Mouse (Mus musculus) lung, postnatal 0 days (tissue): ENCODE data around the gene Crtc2. TPM values are rescaled to one million over a fixed set of nuclear protein-coding genes. Genes with fewer than 3 reads are reported as not detected.

ENCODE experiments used
- ATAC-seq: fragments of 200-750 bp; cut with Nextera tagmentation; 2 replicates; pipeline ENCODE4 v1.8.0; 2017; ENCODE audit warnings: moderate library complexity
- DNase-seq: peaks from one replicate; pipeline ENCODE4 v3.0.0-alpha.2; 2016; ENCODE audit warnings: low spot score
- H3K27ac ChIP-seq: fragments of 300-500 bp; sonication (generic); 2 replicates; pipeline ENCODE4 v1.5.1; 2014; ENCODE audit warnings: antibody characterized with exemption, mild to moderate bottlenecking, low read length, mixed read lengths
- H3K27me3 ChIP-seq: fragments of 300-500 bp; sonication (generic); replicated peaks from 2 replicates; pipeline ENCODE4 v1.6.1; 2014; ENCODE audit warnings: low read length, mixed read lengths; ENCODE audit not compliant: insufficient read depth
- H3K36me3 ChIP-seq: fragments of 300-500 bp; sonication (generic); 2 replicates; pipeline ENCODE4 v1.6.1; 2014; ENCODE audit warnings: low read length, mixed read lengths; ENCODE audit not compliant: insufficient read depth
- H3K4me1 ChIP-seq: fragments of 300-500 bp; sonication (generic); 2 replicates; pipeline ENCODE4 v1.6.1; 2014; ENCODE audit warnings: antibody characterized with exemption, low read depth, low read length, mixed read lengths; ENCODE audit not compliant: insufficient read depth
- H3K4me2 ChIP-seq: fragments of 300-500 bp; sonication (generic); replicated peaks from 2 replicates; pipeline ENCODE4 v1.6.1; 2014; ENCODE audit warnings: low read depth, mild to moderate bottlenecking, low read length, moderate library complexity, mixed read lengths
- H3K4me3 ChIP-seq: fragments of 300-500 bp; sonication (generic); 2 replicates; pipeline ENCODE4 v1.5.1; 2014; ENCODE audit warnings: low read depth, low read length
- H3K9ac ChIP-seq: fragments of 300-500 bp; sonication (generic); replicated peaks from 2 replicates; pipeline ENCODE4 v1.6.1; 2014; ENCODE audit warnings: low read depth, mild to moderate bottlenecking
- H3K9me3 ChIP-seq: fragments of 300-500 bp; sonication (generic); 2 replicates; pipeline ENCODE4 v1.6.1; 2016; ENCODE audit warnings: low read length, mixed read lengths
- CTCF ChIP-seq: IDR thresholded peaks from 2 replicates; pipeline ENCODE4 v1.5.1; 2016; ENCODE audit warnings: antibody characterized with exemption, mild to moderate bottlenecking
- EP300 ChIP-seq: IDR thresholded peaks from 2 replicates; pipeline ENCODE4 v1.6.1; 2016; ENCODE audit warnings: antibody characterized with exemption, mild to moderate bottlenecking, control low read depth
- WGBS: fragments of 180-500 bp; shearing (Covaris S2); extraction: QIAGEN DNeasy Blood & Tissue Kit; methylation state at CpG from one replicate; pipeline ENCODE4 v1.1.7; 2014; 5-methylcytosine and 5-hydroxymethylcytosine counted together
- polyA plus RNA-seq: library from polyadenylated mRNA; unstranded; fragments of >200 nt; fragmentation: Nextera tagmentation; extraction: Ambion mirVana; gene quantifications from 2 replicates; pipeline ENCODE4 v1.2.1, GENCODE M21; 2015

Gene Crtc2
- polyA plus RNA-seq, 1 experiment from 2014 or later: 16.2 TPM

DNA sequence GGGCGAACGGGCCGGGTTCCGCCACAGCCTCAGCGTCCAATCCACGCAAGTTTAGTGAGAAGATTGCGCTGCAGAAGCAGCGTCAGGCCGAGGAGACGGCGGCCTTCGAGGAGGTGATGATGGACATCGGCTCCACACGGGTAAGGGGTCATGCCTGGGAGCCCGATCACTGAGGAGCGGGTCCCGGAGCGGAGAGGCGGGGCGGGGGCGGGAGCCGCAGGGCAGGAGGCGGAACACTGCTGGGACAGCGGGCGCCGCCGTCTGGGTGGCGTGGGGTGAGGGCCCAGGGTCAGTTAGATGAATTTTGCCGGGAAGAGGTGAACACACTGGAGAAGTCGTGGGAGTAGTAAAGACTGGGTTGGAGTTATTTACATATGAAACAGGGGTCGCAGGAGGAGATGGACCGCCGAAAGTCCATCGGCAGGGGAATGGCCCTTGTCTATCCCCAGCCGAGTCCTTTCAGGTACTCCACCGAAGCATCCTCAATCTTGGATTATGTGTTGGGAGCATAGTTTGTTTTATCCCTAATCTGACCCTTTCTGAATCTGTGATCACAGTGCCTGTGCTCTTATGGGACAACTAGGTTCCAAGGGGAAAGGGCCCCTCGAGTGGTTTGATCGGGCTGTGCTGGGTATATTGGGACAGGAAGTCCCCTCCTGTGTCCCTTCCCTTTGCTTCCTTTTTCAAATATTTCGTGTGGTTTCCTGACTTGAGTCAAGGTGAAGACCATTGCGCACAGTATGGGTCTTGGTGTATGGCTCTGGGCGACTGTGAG is 643 bp downstream of the Crtc2 start:
- ATAC-seq: peak; percentile 75
- 2% methylated on average over 40 of the region's 41 CpGs for WGBS

DNA sequence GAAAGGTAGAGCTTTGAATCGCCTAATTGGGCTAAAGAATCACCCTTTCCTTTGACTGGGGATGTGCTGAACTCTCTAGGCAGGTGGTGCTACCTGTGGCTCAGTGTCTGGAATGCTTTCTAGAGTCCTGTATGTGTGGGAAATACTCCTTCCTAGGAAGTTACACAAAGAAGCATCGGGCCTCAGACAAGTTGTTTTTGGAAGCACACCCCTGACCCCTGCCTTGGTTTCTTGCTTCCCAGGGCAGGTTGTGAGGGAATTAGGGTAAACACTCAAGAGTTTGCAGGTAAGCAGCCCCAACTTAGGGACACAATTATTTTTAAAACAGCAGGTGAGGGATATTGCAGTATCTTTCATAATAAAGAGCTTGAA is 1.2 kb downstream of the Crtc2 start:
- peak overlapping the region; percentile 81 for H3K4me3 ChIP-seq
- H3K9me3 ChIP-seq: no peaks in the 10 kb centered on the region
- H3K4me1 ChIP-seq: peaks cover 8% of the 10 kb centered on the region; the same call in 1 of the 2 replicates
- 4% methylated on average over 2 of the region's 2 CpGs for WGBS
- 0 out of 2 replicates have a peak overlapping the region, but pooled peaks have one; percentile 90 for H3K27ac ChIP-seq
- no peak for TF ChIP-seq CTCF
- no peak for TF ChIP-seq EP300
- H3K4me2 ChIP-seq: peak overlapping the region; percentile 72
- ATAC-seq (no peak), DNase-seq (no peak)
- H3K36me3 ChIP-seq: peaks cover 14% of the 10 kb centered on the region
- peak overlapping the region; percentile 91 for H3K9ac ChIP-seq
- no peaks in the 10 kb centered on the region for H3K27me3 ChIP-seq

More for the DNA sequence above, 643 bp downstream of the Crtc2 start:
- Histone ChIP-seq H3K4me1 (peaks cover 8% of the 10 kb centered on the region; the same call in 1 of the 2 replicates), H3K9ac (peak overlapping the region; percentile 91), H3K27me3 (no peaks in the 10 kb centered on the region), H3K36me3 (peaks cover 11% of the 10 kb centered on the region), H3K4me3 (peak overlapping the region; percentile 81), H3K27ac (peak overlapping the region; percentile 90), H3K9me3 (no peaks in the 10 kb centered on the region), H3K4me2 (peak overlapping the region; percentile 72)
- peak; percentile 55 for DNase-seq
- TF ChIP-seq EP300 (no peak), CTCF (no peak; the same call in 1 of the 2 replicates)

DNA sequence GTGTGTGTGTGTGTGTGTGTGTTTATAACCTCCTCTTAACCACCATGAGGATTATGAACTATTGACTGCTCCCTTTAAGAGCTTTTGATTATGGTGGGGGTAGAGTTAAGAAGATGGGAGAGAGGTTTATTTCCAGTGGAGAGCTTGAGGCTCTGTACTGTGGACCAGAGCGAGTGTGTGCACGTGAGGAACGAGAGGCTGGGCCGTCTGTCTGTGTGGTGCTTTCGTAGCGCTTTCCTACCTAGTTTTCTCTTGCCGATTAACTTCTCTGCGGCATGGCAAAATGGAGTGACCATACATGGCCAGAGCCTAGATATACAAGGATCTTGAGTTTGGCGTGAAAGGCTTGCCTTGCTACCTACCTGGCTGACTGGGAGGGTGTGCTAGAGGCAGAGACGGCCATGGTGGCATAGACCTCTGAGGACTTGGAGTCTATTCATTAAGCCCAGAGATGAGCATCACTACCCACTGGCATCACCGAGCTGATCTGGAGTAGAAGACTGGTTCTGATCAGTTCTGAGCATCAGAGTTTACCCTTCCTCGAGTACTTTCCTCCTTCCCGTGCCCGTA is 1.9 kb downstream of the Crtc2 start:
- Histone ChIP-seq H3K36me3 (peaks cover 14% of the 10 kb centered on the region), H3K4me2 (no peak overlapping the region), H3K4me3 (no peak overlapping the region), H3K4me1 (peaks cover 8% of the 10 kb centered on the region; the same call in 1 of the 2 replicates), H3K27ac (no peak overlapping the region), H3K27me3 (no peaks in the 10 kb centered on the region), H3K9me3 (no peaks in the 10 kb centered on the region), H3K9ac (no peak overlapping the region)
- DNase-seq (no peak), ATAC-seq (no peak)
- TF ChIP-seq CTCF (no peak), EP300 (no peak)
- 89% methylated on average over 14 of the region's 14 CpGs for WGBS

DNA sequence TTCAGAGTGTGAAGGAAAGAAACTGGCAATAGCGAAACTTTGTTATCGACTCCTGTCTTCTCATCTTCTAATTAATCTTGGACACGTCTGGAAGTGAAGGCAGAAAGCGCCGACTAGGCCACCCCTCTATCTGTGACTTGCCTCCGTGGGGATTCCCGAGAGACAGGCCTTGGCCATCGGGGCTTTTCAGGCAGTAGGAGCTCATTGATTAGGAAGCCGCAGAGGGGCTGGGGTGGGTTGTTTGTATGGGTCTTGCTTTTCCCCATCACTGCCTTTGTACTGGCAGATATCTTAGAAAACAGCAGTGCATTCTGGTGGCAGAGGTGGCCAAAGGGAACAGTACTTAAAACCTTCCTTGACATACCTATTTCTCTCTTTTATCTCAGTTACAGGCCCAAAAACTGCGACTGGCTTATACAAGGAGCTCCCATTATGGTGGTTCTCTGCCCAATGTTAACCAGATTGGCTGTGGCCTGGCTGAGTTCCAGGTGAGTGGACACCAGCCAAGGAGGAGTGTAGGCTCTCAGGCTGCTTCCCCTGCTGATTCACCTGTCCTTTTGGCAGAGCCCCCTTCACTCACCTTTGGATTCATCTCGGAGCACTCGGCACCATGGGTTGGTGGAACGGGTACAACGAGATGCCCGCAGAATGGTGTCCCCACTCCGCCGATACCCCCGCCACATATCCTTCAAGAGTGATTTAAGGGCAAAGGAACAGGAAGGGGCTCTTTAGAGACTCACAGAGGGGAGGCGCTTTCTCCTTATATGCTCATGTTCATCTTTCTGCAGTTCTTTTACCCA is 3.0 kb downstream of the Crtc2 start:
- TF ChIP-seq EP300: no peak
- DNase-seq (no peak), ATAC-seq (no peak)
- H3K4me2 ChIP-seq: no peak overlapping the region
- H3K27ac ChIP-seq: no peak overlapping the region
- peaks cover 8% of the 10 kb centered on the region; the same call in 1 of the 2 replicates for H3K4me1 ChIP-seq
- H3K4me3 ChIP-seq: no peak overlapping the region
- peaks cover 19% of the 10 kb centered on the region for H3K36me3 ChIP-seq
- no peaks in the 10 kb centered on the region for H3K27me3 ChIP-seq
- WGBS: 84% methylated on average over 19 of the region's 19 CpGs
- no peak overlapping the region for H3K9ac ChIP-seq
- no peaks in the 10 kb centered on the region for H3K9me3 ChIP-seq

DNA sequence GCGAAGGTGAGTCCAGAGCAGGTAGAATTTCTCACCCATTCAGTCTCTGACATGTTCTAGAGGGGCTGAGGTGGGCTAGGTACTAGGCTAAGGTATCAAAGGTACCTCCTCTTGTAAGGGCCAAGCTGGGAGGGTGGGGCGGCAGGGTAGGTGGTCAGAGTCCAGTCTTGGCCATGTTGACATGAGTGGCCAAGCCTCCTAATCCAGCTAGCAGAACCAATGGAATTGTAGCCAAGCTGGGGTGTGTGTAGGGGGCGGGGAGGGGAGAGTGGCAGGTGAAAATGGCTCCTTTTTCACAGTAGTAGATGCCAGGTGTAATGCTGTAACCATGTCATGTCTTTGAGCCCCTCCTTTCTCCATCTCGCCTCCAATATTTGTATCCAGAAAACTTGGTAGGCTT is 4.6 kb downstream of the Crtc2 start:
- TF ChIP-seq EP300 (no peak), CTCF (no peak)
- ATAC-seq: no peak
- DNase-seq: no peak
- no peak overlapping the region for H3K4me2 ChIP-seq
- H3K27ac ChIP-seq: no peak overlapping the region
- no peaks in the 10 kb centered on the region for H3K9me3 ChIP-seq
- peaks cover 30% of the 10 kb centered on the region for H3K36me3 ChIP-seq
- H3K4me1 ChIP-seq: peaks cover 8% of the 10 kb centered on the region; the same call in 1 of the 2 replicates
- no peaks in the 10 kb centered on the region for H3K27me3 ChIP-seq
- no peak overlapping the region for H3K4me3 ChIP-seq
- 93% methylated on average over 4 of the region's 4 CpGs for WGBS
- no peak overlapping the region for H3K9ac ChIP-seq
